ENCODE assay signal across 24 mouse cellular contexts in the genomic region with DNA sequence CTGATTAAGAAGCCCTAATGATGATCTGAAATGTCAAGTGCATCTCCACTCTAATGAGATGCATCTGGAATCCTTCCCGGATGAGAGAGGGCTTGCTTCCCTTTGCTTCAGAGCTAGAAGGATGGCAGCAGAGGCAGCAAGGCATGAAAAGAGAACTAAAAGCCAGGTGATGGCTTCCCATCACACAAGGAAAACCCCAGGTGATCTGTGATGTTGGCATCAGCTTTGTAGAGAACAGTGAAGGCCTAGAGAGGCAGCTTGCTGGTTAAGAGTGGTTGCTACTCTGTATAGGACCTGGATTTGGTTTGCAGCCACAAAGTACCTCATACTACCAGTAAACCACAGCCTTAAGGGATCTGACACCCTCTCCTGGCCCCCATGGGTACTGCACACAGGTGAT.
DNase-seq lines count a peak whose midpoint lies in the region; TF ChIP-seq lines count a peak whose summit lies in the region.
"Had no signal": no experiment of that assay in that cellular context is flagged by ENCODE, and none has a peak within 500 bp of the region (broad histone marks: within the 10 kb centered on the region; RNA-seq: fewer than 3 reads in every experiment).

No protein-coding gene starts in this region.

- H3K27me3 ChIP-seq in cerebellum, adult 2 months (ENCODE audit: control insufficient read depth, insufficient read depth, low read length) = no peaks in the 10 kb centered on the region
- no peaks in the 10 kb centered on the region for H3K27me3 ChIP-seq in E14TG2a.4 (ENCODE audit: insufficient read depth, low read length)
- H3K27me3 ChIP-seq: embryonic facial prominence, embryonic 12.5 days; heart, embryonic 12.5 days; hindbrain, embryonic 13.5 days; liver, embryonic 12.5 days had no signal

- H3K9me3 ChIP-seq in E14TG2a.4 (ENCODE audit: low read length) = 0 out of 2 replicates have a peak, but pooled peaks cover under 1% of the 10 kb centered on the region
- H3K9me3 ChIP-seq: hindbrain, embryonic 13.5 days had no signal

- H3K27ac ChIP-seq in cerebellum, adult 2 months (ENCODE audit: insufficient read depth, low read length) = no peak overlapping the region
- no peak overlapping the region for H3K27ac ChIP-seq in layer of hippocampus, adult 2 months
- H3K27ac ChIP-seq: embryonic facial prominence, embryonic 12.5 days; hindbrain, embryonic 13.5 days; liver, embryonic 12.5 days; macrophage had no signal

- H3K4me3 ChIP-seq in cerebellum, adult 2 months (replicated peaks; ENCODE audit: insufficient read depth, low read depth, low read length) = no peak overlapping the region
- H3K4me3 ChIP-seq in layer of hippocampus, adult 2 months = no peak overlapping the region
- H3K4me3 ChIP-seq in E14TG2a.4 (replicated peaks; ENCODE audit: low read length) = no peak overlapping the region
- H3K4me3 ChIP-seq: embryonic facial prominence, embryonic 12.5 days; heart, embryonic 12.5 days; hindbrain, embryonic 13.5 days; liver, embryonic 12.5 days had no signal

- no peak for TF ChIP-seq POLR2A in cerebellum, adult 2 months (IDR thresholded peaks at IDR 0.05; ENCODE audit: borderline replicate concordance, insufficient read depth, low read length)

- no peaks in the 10 kb centered on the region for H3K36me3 ChIP-seq in E14TG2a.4 (ENCODE audit: insufficient read depth, low read length)
- H3K36me3 ChIP-seq: embryonic facial prominence, embryonic 12.5 days; heart, embryonic 12.5 days; hindbrain, embryonic 13.5 days; liver, embryonic 12.5 days had no signal

- WGBS in cerebellum, adult 2 months = 26% methylated on average over 1 of the region's 1 CpGs

- DNase-seq in cerebellum, postnatal 14 days = peak; percentile 35 to 65
- DNase-seq in cerebellum, adult 2 months = no peak
- no peak for DNase-seq in layer of hippocampus, adult 2 months (ENCODE audit: low spot score in 2 of 2)
- DNase-seq in layer of hippocampus, adult 9-10 months (ENCODE audit: low spot score) = no peak
- peak; percentile 18 for DNase-seq in ZHBTc4 (ENCODE audit: low read depth, low spot score)
- DNase-seq in right cerebral cortex, postnatal 14 days = no peak
- DNase-seq in urinary bladder, adult 2 months (ENCODE audit: low spot score) = no peak
- DNase-seq: adrenal gland, postnatal 10 days; cerebellum, adult 18-20 months; cerebellum, postnatal 36 days; embryo, embryonic 11 days; gastrocnemius, postnatal 14 days; heart, adult 11 months; heart, postnatal 4 days; kidney, adult 2 months; kidney, postnatal 10 days; liver, postnatal 0 days; midbrain, embryonic 14.5 days had no signal

- H3K4me1 ChIP-seq in cerebellum, adult 2 months (ENCODE audit: control insufficient read depth, insufficient read depth, low read length) = no peaks in the 10 kb centered on the region
- no peaks in the 10 kb centered on the region for H3K4me1 ChIP-seq in E14TG2a.4 (replicated peaks; ENCODE audit: low read depth, low read length)
- H3K4me1 ChIP-seq: embryonic facial prominence, embryonic 12.5 days; heart, embryonic 12.5 days; liver, embryonic 12.5 days had no signal

- TF ChIP-seq CTCF in cerebellum, adult 2 months (IDR thresholded peaks at IDR 0.05; ENCODE audit: borderline replicate concordance, insufficient read depth, low read depth, low read length) = no peak; the same call in 1 of the 2 replicates
- TF ChIP-seq CTCF in layer of hippocampus, adult 2 months (conservative IDR thresholded peaks at IDR 0.05) = peak; percentile 40
- TF ChIP-seq CTCF in E14TG2a.4 (conservative IDR thresholded peaks at IDR 0.05; ENCODE audit: low read length) = peak; percentile 49

Comparison
In these comparisons a context has a peak if more than half of its experiments do, and no peak if none do; other contexts are left out.
1. DNase-seq: peak in cerebellum, postnatal 14 days (2 of 2) and ZHBTc4 (single experiment); none in cerebellum, adult 2 months (0 of 2), layer of hippocampus, adult 2 months (0 of 2), layer of hippocampus, adult 9-10 months (single experiment), right cerebral cortex, postnatal 14 days (single experiment) and urinary bladder, adult 2 months (single experiment).